Mouse (Mus musculus) frontal cortex, postnatal 25 days (tissue): ENCODE data around the gene Car12.

Experiments used
- DNase-seq, 2 experiments: peaks; one replicate each; pipeline ENCODE4 v3.0.0; 2022; ENCODE audit warnings: low spot score in 2 of 2

Car12 gene

GRCm38 (mm10) chr9:66713135-66714021 is at the start of gene Car12:
Car12 (plus strand) TSS chr9:66713686.
- no peak for DNase-seq

DNA sequence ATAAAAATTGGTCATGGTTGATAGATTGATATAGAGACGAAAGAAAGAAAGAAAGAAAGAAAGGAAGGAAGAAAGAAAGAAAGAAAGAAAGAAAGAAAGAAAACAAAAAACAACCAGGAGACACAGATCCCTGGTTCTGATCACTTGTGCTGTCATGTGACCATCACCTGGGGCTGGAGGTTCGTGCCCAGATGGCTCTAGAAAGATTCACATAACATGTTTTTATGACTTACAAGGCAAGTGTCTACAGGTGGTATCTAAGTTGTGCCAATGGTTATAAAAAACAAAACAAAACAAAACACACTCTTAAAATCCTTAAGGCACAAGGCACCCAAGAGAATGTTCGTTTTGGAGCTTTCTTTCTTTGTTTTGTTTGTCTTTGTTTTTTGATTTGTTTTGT is 49.7 kb upstream of the Car12 start:
- DNase-seq: no peak

GRCm38 (mm10) chr9:66664561-66664960 is 48.9 kb upstream of the Car12 start:
- DNase-seq: no peak

DNA sequence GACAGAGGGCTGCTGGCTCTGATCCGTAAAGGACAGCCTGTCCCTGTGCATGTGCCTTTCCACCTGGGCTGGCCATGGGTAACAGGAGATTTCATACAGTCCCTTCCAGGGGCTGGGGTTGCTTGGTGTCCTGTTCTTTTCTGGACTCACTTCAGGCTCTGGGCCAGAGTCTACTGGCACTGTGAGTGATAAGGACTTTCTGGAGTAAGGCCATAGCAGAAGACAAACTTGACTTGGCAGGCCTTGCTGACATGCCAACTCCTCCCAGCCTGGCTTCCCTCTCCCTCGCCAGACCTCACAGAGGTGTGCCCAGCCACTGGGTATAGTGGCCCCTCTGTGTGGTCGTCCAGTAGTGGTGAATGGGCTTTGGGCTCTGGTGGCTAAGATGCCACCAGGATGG is 47.3 kb upstream of the Car12 start:
- DNase-seq: no peak

GRCm38 (mm10) chr9:66667046-66667445 is 46.4 kb upstream of the Car12 start:
- no peak for DNase-seq

DNA sequence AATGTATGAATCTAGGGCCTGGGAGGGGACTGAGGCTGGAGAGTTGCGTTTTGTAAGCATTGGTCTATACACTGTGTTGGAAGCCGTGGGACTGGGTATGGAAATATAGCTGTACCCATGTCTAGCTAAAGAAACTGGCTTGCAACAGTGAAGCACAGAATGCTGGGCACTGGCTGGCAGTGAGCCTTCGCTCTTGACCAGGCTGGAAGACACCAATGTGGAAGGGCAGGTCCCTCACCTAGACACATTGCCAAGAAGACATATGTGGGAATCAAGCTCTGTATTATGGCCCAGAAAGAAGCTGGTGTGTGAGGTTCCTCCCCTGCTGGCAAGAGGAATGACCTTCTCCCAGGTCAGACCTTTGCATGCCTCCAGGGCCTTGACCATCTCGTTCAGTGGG is 45.6 kb upstream of the Car12 start:
- DNase-seq: no peak

- DNase-seq: no peak
These were observed 43.9 kb upstream of the Car12 start for GRCm38 (mm10) chr9:66669561-66670078.

- DNase-seq: no peak
These were observed 39.7 kb upstream of the Car12 start for GRCm38 (mm10) chr9:66673771-66674170.

GRCm38 (mm10) chr9:66675566-66675965 is 37.9 kb upstream of the Car12 start:
- DNase-seq: no peak

DNA sequence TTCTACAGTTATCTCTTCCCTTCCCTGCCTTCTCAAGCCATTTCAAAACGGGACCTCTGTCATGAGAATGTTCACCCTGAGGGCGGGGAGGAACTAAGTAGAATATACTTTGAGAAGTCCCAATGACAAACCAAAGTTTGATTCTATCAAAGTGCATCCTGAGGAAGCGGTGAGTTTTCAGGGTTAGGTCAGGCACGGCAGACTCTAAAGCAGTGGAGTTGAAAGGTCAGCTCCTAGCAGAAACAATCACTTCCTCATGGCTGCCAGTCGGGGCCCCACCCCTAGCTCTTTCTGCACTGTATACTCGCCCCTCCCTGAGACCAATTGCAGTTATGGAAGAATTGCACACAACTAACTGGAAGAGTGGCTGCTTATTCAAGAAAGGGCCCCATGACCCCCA is 33.4 kb upstream of the Car12 start:
- no peak for DNase-seq

- DNase-seq: no peak
These were observed 30.7 kb upstream of the Car12 start for GRCm38 (mm10) chr9:66682822-66683221.

DNA sequence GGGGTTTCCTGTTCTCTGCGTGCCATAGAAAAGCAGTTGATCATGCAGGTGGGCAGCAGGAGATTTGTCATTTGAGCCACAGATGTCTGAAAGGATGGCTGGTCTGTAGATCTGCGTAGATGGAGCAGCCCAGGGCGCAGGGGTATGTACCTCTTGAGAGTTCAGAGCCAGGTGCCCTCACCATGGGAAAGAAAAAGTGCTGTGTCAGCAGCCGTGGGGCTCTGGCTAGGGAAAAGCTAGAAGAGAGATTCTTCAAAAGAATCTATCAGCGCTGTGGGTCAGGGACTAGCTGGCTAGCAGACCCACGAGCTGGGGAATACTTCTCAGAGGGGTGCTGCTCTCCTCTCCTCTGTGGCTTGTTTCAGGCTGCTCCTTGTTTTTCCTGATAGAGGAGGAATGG is 27.8 kb upstream of the Car12 start:
- DNase-seq: no peak

DNA sequence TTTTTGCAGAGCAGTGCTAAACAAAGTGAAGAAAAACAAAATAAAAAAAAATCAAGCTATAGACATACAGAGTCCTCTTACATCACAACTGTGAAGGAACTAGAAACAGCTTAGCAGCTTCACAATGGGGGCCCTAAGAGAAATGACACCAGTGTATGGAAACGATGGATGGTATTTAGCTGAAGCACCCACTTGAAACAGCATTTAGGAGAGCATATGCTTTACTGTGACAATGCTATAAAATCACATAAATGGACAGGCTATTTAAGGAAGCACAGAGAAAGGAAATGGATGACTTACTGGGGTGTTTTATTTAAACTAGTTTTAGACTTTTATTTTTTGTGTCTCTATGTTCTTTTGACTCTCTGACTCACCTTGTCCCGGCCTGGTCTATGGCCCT is 25.8 kb upstream of the Car12 start:
- no peak for DNase-seq

DNA sequence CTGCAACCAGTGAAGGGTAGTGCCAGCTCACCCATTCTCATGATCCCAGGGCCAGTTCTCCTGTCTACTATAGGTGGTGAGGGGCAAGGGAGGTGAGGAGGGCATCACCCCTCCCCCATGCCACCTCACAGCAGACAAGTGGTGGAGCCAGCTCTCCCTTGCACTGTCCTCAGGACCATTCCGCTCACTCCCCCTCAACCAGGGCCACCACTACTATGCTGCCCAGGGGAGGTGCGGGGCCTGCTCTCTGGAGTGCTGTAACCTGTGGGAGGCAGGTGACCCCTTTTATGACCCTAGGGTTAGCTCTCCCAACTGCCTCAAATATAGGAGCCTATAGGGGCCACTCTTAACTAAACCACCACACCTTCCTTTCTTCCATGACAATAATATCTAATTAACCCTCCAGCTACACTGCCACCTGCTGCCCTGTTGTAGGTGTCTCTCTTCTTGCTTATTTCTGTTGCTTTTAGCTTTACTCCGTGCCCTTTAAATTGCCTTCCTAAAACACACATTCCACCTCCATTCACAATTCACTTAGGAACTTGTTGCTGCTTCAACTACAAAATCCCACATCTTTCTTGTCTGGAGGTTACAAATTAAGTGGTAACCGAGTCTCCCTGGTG is 21.7 kb upstream of the Car12 start:
- DNase-seq: no peak

GRCm38 (mm10) chr9:66697355-66698140 is 15.9 kb upstream of the Car12 start:
- DNase-seq: no peak

- no peak for DNase-seq
These were observed 13.7 kb upstream of the Car12 start for GRCm38 (mm10) chr9:66699748-66700147.

DNA sequence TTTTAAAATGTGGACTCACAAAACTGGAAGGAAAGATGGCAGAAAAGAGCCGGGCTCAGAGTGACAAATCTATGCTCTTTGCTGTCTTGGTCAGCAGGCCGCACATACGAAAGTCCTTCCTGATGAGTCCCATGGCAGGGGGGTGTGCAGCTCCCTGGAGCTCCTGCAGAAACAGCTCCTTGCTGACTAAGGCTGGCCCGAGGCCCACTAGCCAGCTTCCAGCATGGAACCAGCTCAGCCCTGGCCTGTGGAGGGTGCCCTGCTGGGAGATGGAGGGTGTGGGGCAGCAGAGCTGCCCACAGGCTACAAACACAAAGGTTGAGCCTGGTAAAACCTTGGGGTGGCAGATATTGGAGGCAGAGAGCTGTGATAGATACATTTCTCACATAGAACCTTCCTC is 10.5 kb upstream of the Car12 start:
- DNase-seq: no peak

- DNase-seq: no peak
These were observed 8.1 kb upstream of the Car12 start for GRCm38 (mm10) chr9:66705354-66705753.

DNA sequence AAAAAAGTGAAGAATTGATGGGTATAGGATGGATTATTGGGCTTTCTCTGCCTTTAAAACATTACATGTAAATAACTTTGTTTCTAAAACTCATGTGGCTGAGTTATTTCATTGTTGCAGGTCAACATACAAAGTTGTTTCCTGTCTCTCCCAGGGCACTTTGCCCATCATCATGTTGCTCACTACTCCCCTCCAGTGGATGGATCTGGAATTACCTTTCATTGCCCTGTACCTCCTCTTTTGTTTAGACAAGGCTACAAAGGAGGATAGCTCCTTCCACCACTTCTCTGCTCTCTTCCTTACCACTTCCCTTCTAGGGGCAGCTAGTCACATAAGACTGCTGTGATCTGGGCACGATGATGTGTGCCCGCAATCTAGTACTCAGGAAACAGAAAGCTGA is 7.7 kb upstream of the Car12 start:
- peak; percentile 58 to 67 for DNase-seq

GRCm38 (mm10) chr9:66708054-66708772 is 5.3 kb upstream of the Car12 start:
- DNase-seq: no peak

DNA sequence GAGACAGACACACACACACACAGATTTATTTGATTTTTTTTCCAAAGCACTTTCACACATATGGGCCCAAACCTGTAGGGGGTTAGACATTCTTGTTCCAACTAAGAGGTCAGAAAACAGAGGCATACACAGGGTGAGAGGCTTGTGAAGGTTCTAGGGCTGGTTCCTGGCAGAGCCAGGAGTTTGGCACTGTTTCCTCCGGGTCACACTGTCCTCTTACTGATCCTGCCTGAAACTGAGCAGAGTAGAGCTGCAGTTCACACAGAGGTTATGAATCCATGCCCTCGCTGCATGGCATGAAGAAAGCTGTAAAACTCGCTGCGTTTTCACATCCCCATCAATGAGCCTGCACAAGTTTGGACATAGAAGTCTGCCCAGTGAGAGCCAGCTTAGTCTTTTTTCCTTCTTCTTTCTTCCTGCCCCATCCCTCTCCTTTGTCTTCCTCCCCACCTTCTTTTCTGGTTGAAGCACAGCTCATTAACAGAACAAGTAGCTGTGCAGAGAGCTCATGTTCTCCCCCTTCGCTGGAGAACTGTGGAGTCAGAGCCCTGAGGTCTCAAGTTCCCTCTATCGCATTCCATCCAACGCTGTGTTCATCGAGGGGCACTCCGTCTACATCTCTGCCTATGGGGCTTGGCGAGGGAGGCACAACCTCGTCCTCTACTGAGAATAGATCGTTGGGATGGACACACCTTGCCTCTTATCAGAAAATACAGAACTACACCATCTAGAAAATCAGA is 4.5 kb upstream of the Car12 start:
- no peak for DNase-seq
